Mouse (Mus musculus) kidney, embryonic 14.5 days (tissue): Measurements from ENCODE around the gene Vdr. TPM values are rescaled to one million over a fixed set of nuclear protein-coding genes. Genes with fewer than 3 reads are reported as not detected.

Experiments
- ATAC-seq: fragments of 200-750 bp; cut with Nextera tagmentation; 2 replicates; pipeline ENCODE4 v1.8.0; 2017; ENCODE audit warnings: moderate number of reproducible peaks, mild to moderate bottlenecking, moderate TSS enrichment, moderate library complexity; ENCODE audit not compliant: low FRiP score, low TSS enrichment
- H3K27ac ChIP-seq: fragments of 300-500 bp; sonication (generic); 2 replicates; pipeline ENCODE4 v1.5.1; 2014; ENCODE audit warnings: low read depth, mild to moderate bottlenecking, low read length, moderate library complexity, mixed read lengths
- H3K27me3 ChIP-seq: fragments of 300-500 bp; sonication (generic); 2 replicates; pipeline ENCODE4 v1.6.1; 2014; ENCODE audit warnings: mild to moderate bottlenecking, low read length; ENCODE audit not compliant: control insufficient read depth, insufficient read depth
- H3K36me3 ChIP-seq: fragments of 300-500 bp; sonication (generic); 2 replicates; pipeline ENCODE4 v1.6.1; 2014; ENCODE audit warnings: low read length, mixed read lengths; ENCODE audit not compliant: control insufficient read depth, insufficient read depth
- H3K4me1 ChIP-seq: fragments of 300-500 bp; sonication (generic); 2 replicates; pipeline ENCODE4 v1.6.1; 2014; ENCODE audit warnings: low read length, mixed read lengths; ENCODE audit not compliant: control insufficient read depth, insufficient read depth
- H3K4me2 ChIP-seq: fragments of 300-500 bp; sonication (generic); replicated peaks from 2 replicates; pipeline ENCODE4 v1.6.1; 2014; ENCODE audit warnings: low read depth, mild to moderate bottlenecking, low read length
- H3K4me3 ChIP-seq: fragments of 300-500 bp; sonication (generic); 2 replicates; pipeline ENCODE4 v1.5.1; 2014; ENCODE audit warnings: mild to moderate bottlenecking, low read length
- H3K9ac ChIP-seq: fragments of 300-500 bp; sonication (generic); 2 replicates; pipeline ENCODE4 v1.6.1; 2014; ENCODE audit warnings: low read depth, mild to moderate bottlenecking, low read length, moderate library complexity
- H3K9me3 ChIP-seq: fragments of 300-500 bp; sonication (generic); 2 replicates; pipeline ENCODE4 v1.6.1; 2016; ENCODE audit warnings: low read length; ENCODE audit not compliant: control insufficient read depth
- WGBS: fragments of 180-500 bp; shearing (Covaris S2); extraction: QIAGEN DNeasy Blood & Tissue Kit; methylation state at CpG from one replicate; pipeline ENCODE4 v1.1.7; 2014; 5-methylcytosine and 5-hydroxymethylcytosine counted together
- polyA plus RNA-seq: library from polyadenylated mRNA; unstranded; fragments of >200 nt; fragmentation: Nextera tagmentation; extraction: Ambion mirVana; gene quantifications from 2 replicates; pipeline ENCODE4 v1.2.1, GENCODE M21; 2014

Vdr gene
- polyA plus RNA-seq, 1 experiment from 2014 or later: 2.8 TPM

GRCm38 (mm10) chr15:97812126-97812525, 98.3 kb downstream of the Vdr start:
- 78% methylated on average over 6 of the region's 6 CpGs for WGBS
- Histone ChIP-seq H3K4me1 (peaks cover 14% of the 10 kb centered on the region), H3K9me3 (no peaks in the 10 kb centered on the region), H3K27ac (no peak overlapping the region), H3K9ac (no peak overlapping the region), H3K36me3 (peaks cover 39% of the 10 kb centered on the region), H3K4me2 (no peak overlapping the region), H3K27me3 (no peaks in the 10 kb centered on the region), H3K4me3 (no peak overlapping the region)
- no peak for ATAC-seq

GRCm38 (mm10) chr15:97811307-97811706, 99.1 kb downstream of the Vdr start:
- H3K27ac ChIP-seq: no peak overlapping the region
- no peaks in the 10 kb centered on the region for H3K27me3 ChIP-seq
- H3K36me3 ChIP-seq: peaks cover 48% of the 10 kb centered on the region
- H3K4me3 ChIP-seq: no peak overlapping the region
- ATAC-seq: no peak
- peaks cover 14% of the 10 kb centered on the region for H3K4me1 ChIP-seq
- no peak overlapping the region for H3K9ac ChIP-seq
- WGBS: 88% methylated on average over 9 of the region's 9 CpGs
- no peak overlapping the region for H3K4me2 ChIP-seq
- H3K9me3 ChIP-seq: no peaks in the 10 kb centered on the region

- 90% methylated on average over 5 of the region's 5 CpGs for WGBS
Measured at GRCm38 (mm10) chr15:97810399-97810798, 100.0 kb downstream of the Vdr start.

GRCm38 (mm10) chr15:97809942-97810341, 100.5 kb downstream of the Vdr start:
- Histone ChIP-seq H3K4me1 (peaks cover 14% of the 10 kb centered on the region), H3K36me3 (peaks cover 52% of the 10 kb centered on the region), H3K27me3 (no peaks in the 10 kb centered on the region), H3K4me3 (no peak overlapping the region), H3K27ac (no peak overlapping the region), H3K9ac (no peak overlapping the region), H3K4me2 (no peak overlapping the region), H3K9me3 (no peaks in the 10 kb centered on the region)
- 83% methylated on average over 5 of the region's 5 CpGs for WGBS
- no peak for ATAC-seq

More at GRCm38 (mm10) chr15:97810399-97810798, 100.0 kb downstream of the Vdr start:
- no peak for ATAC-seq
- H3K4me1 ChIP-seq: peaks cover 14% of the 10 kb centered on the region
- H3K27me3 ChIP-seq: no peaks in the 10 kb centered on the region
- no peak overlapping the region for H3K4me2 ChIP-seq
- peaks cover 51% of the 10 kb centered on the region for H3K36me3 ChIP-seq
- H3K4me3 ChIP-seq: no peak overlapping the region
- H3K27ac ChIP-seq: no peak overlapping the region
- no peak overlapping the region for H3K9ac ChIP-seq
- H3K9me3 ChIP-seq: no peaks in the 10 kb centered on the region

- 89% methylated on average over 14 of the region's 14 CpGs for WGBS
- no peak overlapping the region for H3K9ac ChIP-seq
- no peak overlapping the region for H3K4me2 ChIP-seq
- peaks cover 13% of the 10 kb centered on the region for H3K4me1 ChIP-seq
- no peak overlapping the region for H3K4me3 ChIP-seq
- H3K27ac ChIP-seq: no peak overlapping the region
- no peak for ATAC-seq
- H3K27me3 ChIP-seq: no peaks in the 10 kb centered on the region
- H3K36me3 ChIP-seq: peaks cover 56% of the 10 kb centered on the region
- no peaks in the 10 kb centered on the region for H3K9me3 ChIP-seq
Measured at GRCm38 (mm10) chr15:97809206-97809605, 101.2 kb downstream of the Vdr start.

GRCm38 (mm10) chr15:97808532-97808931, 101.9 kb downstream of the Vdr start:
- WGBS: 85% methylated on average over 13 of the region's 14 CpGs
- no peak overlapping the region for H3K27ac ChIP-seq

GRCm38 (mm10) chr15:97807867-97808266, 102.6 kb downstream of the Vdr start:
- Histone ChIP-seq H3K4me3 (no peak overlapping the region), H3K4me2 (no peak overlapping the region), H3K9ac (no peak overlapping the region), H3K4me1 (peaks cover under 1% of the 10 kb centered on the region; the same call in 1 of the 2 replicates), H3K9me3 (no peaks in the 10 kb centered on the region), H3K27me3 (no peaks in the 10 kb centered on the region), H3K36me3 (peaks cover 56% of the 10 kb centered on the region), H3K27ac (no peak overlapping the region)
- no peak for ATAC-seq
- 86% methylated on average over 12 of the region's 12 CpGs for WGBS

More at GRCm38 (mm10) chr15:97808532-97808931, 101.9 kb downstream of the Vdr start:
- Histone ChIP-seq H3K36me3 (peaks cover 56% of the 10 kb centered on the region), H3K4me3 (no peak overlapping the region), H3K9me3 (no peaks in the 10 kb centered on the region), H3K27me3 (no peaks in the 10 kb centered on the region), H3K4me2 (no peak overlapping the region), H3K4me1 (peaks cover 7% of the 10 kb centered on the region), H3K9ac (no peak overlapping the region)
- ATAC-seq: no peak

Other genes with a start within 250 kb of the Vdr start
- 37.2 and 47.2 TPM in 2 replicates for gene Rpap3, start 204.8 kb downstream of the Vdr start, polyA plus RNA-seq
- 0.20 and 0.34 TPM in 2 replicates for gene Endou, start 179.3 kb downstream of the Vdr start, polyA plus RNA-seq
- 11.9 and 15.7 TPM in 2 replicates for gene Rapgef3, start 142.7 kb downstream of the Vdr start, polyA plus RNA-seq
- 34.4 and 36.1 TPM in 2 replicates for gene Slc48a1, start 132.1 kb downstream of the Vdr start, polyA plus RNA-seq
- gene Hdac7, start 66.1 kb downstream of the Vdr start, polyA plus RNA-seq: 32.2 and 34.1 TPM in 2 replicates
- gene Tmem106c, start 53.6 kb upstream of the Vdr start, polyA plus RNA-seq: 40.9 and 44.9 TPM in 2 replicates
- 13.8 and 23.9 TPM in 2 replicates for gene Col2a1, start 94.1 kb upstream of the Vdr start, polyA plus RNA-seq
- gene Pfkm, start 182.0 kb upstream of the Vdr start, polyA plus RNA-seq: 23.4 and 34.2 TPM in 2 replicates
- 25.9 and 41.2 TPM in 2 replicates for gene Senp1, start 183.1 kb upstream of the Vdr start, polyA plus RNA-seq